Mouse (Mus musculus) A20 (cell line): ENCODE data around the gene Cfhr2.
"Not testable (repeated sequence)": the region's sequence is repeated elsewhere in the genome, so short reads cannot be mapped to it uniquely, and the experiment has no call there.

ENCODE experiments used
- DNase-seq: peaks from one replicate; pipeline ENCODE4 v3.0.0-alpha.2; 2011; ENCODE audit warnings: low read depth, low spot score

Cfhr2 gene

GRCm38 (mm10) chr1:139858548-139858947 lies at the start of gene Cfhr2:
Cfhr2 (minus strand) TSS chr1:139858702.
- no peak for DNase-seq

GRCm38 (mm10) chr1:139863751-139864150 lies 5.2 kb upstream of the Cfhr2 start:
- DNase-seq = no peak

GRCm38 (mm10) chr1:139860176-139860575 lies 1.7 kb upstream of the Cfhr2 start:
- DNase-seq = no peak

- no peak for DNase-seq
These were observed 18.8 kb downstream of the Cfhr2 start for GRCm38 (mm10) chr1:139839699-139840098.

- DNase-seq = no peak
These were observed 19.2 kb downstream of the Cfhr2 start for GRCm38 (mm10) chr1:139839290-139839689.

- DNase-seq = no peak
These were observed 49.9 kb downstream of the Cfhr2 start for GRCm38 (mm10) chr1:139808594-139808993.

GRCm38 (mm10) chr1:139781143-139781542 lies 77.4 kb downstream of the Cfhr2 start, which contains the start of gene Gm4788:
Gm4788 (minus strand) TSS chr1:139781243.
- no peak for DNase-seq

- not testable (repeated sequence) for DNase-seq
These were observed 88.6 kb downstream of the Cfhr2 start for GRCm38 (mm10) chr1:139769913-139770312.
